Mouse (Mus musculus): ENCODE results near the gene Prkcd.

The Prkcd gene

GRCm38 (mm10) chr14:30550232-30551070 is 75.6 kb downstream of the Prkcd start:
- in situ Hi-C loops (cut with MboI; ENCODE audit: unreplicated experiment in 2 of 2), result no loop called here

- in situ Hi-C loops (cut with MboI; ENCODE audit: unreplicated experiment in 2 of 2), result no loop called here
These were observed 76.2 kb downstream of the Prkcd start for GRCm38 (mm10) chr14:30549777-30550149.

- in situ Hi-C loops (cut with MboI; ENCODE audit: unreplicated experiment in 2 of 2), result no loop called here
These were observed 76.8 kb downstream of the Prkcd start for GRCm38 (mm10) chr14:30548965-30549776.

- in situ Hi-C loops (cut with MboI; ENCODE audit: unreplicated experiment in 2 of 2), result no loop called here
These were observed 77.8 kb downstream of the Prkcd start, which contains the start of gene Tkt for GRCm38 (mm10) chr14:30548131-30548720. TSS of gene Tkt (plus strand) at chr14:30548359.
